Mouse (Mus musculus) intestine, embryonic 16.5 days (tissue): ENCODE data around the gene Atg16l1. TPM values are rescaled to one million over a fixed set of nuclear protein-coding genes. Genes with fewer than 3 reads are reported as not detected.
A peak's percentile ranks its signal among the peaks of the same experiment; 100 is the strongest.
"Not testable (repeated sequence)": the region's sequence is repeated elsewhere in the genome, so short reads cannot be mapped to it uniquely, and the experiment has no call there.

Experiments used
- ATAC-seq: fragments of 200-750 bp; cut with Nextera tagmentation; 2 replicates; pipeline ENCODE4 v1.8.0; 2017; ENCODE audit warnings: moderate TSS enrichment, moderate library complexity
- H3K27ac ChIP-seq: fragments of 300-500 bp; sonication (generic); 2 replicates; pipeline ENCODE4 v1.5.1; 2014; ENCODE audit warnings: mild to moderate bottlenecking, low read length
- H3K27me3 ChIP-seq: fragments of 300-500 bp; sonication (generic); replicated peaks from 2 replicates; pipeline ENCODE4 v1.6.1; 2014; ENCODE audit warnings: low read length, control low read depth, mixed read lengths; ENCODE audit not compliant: control insufficient read depth, insufficient read depth
- H3K36me3 ChIP-seq: fragments of 300-500 bp; sonication (generic); 2 replicates; pipeline ENCODE4 v1.6.1; 2014; ENCODE audit warnings: low read length, control low read depth; ENCODE audit not compliant: control insufficient read depth, insufficient read depth
- H3K4me1 ChIP-seq: fragments of 300-500 bp; sonication (generic); 2 replicates; pipeline ENCODE4 v1.6.1; 2014; ENCODE audit warnings: low read length, control low read depth, mixed read lengths; ENCODE audit not compliant: control insufficient read depth, insufficient read depth
- H3K4me2 ChIP-seq: fragments of 300-500 bp; sonication (generic); 2 replicates; pipeline ENCODE4 v1.6.1; 2014; ENCODE audit warnings: low read depth, low read length, control low read depth
- H3K4me3 ChIP-seq: fragments of 300-500 bp; sonication (generic); 2 replicates; pipeline ENCODE4 v1.5.1; 2014; ENCODE audit warnings: mild to moderate bottlenecking, low read length
- H3K9ac ChIP-seq: fragments of 300-500 bp; sonication (generic); 2 replicates; pipeline ENCODE4 v1.6.1; 2014; ENCODE audit warnings: low read depth, low read length
- H3K9me3 ChIP-seq: fragments of 300-500 bp; sonication (generic); 2 replicates; pipeline ENCODE4 v1.6.1; 2016; ENCODE audit warnings: low read length, control low read depth; ENCODE audit not compliant: control insufficient read depth
- WGBS: fragments of 180-500 bp; shearing (Covaris S2); extraction: QIAGEN DNeasy Blood & Tissue Kit; methylation state at CpG from one replicate; pipeline ENCODE4 v1.1.7; 2014; 5-methylcytosine and 5-hydroxymethylcytosine counted together
- polyA plus RNA-seq: library from polyadenylated mRNA; unstranded; fragments of >200 nt; fragmentation: Nextera tagmentation; extraction: Ambion mirVana; gene quantifications from 2 replicates; pipeline ENCODE4 v1.2.1, GENCODE M21; 2015

Atg16l1 gene
- polyA plus RNA-seq, 1 experiment from 2014 or later: 24.6 TPM

DNA sequence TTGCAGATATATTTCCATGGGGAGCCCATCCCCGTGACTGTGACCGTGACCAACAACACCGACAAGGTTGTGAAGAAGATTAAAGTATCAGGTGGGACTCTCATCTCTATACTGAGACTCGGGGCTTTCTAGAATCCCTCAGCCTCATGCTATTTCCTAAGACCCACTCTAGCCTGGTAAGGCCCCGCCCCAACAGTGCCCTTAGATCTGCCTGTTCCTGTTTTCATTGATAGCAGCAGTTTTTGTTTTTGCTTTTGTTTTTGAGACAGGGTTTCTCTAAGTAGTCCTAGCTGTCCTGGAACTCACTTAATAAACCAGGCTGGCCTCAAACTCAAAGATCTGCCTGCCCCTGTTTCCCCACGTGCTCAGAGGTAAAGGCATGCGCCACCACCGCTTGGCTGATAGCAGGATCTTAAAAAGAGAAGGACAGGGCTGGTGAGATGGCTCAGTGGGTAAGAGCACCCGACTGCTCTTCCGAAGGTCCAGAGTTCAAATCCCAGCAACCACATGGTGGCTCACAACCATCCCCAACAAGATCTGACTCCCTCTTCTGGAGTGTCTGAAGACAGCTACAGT is 68.8 kb downstream of the Atg16l1 start:
- Histone ChIP-seq H3K4me3 (no peak overlapping the region), H3K4me2 (no peak overlapping the region), H3K9me3 (no peaks in the 10 kb centered on the region), H3K27me3 (no peaks in the 10 kb centered on the region), H3K27ac (no peak overlapping the region), H3K9ac (no peak overlapping the region), H3K36me3 (no peaks in the 10 kb centered on the region), H3K4me1 (0 out of 2 replicates have a peak, but pooled peaks cover 2% of the 10 kb centered on the region)
- 89% methylated on average over 10 of the region's 10 CpGs for WGBS
- no peak for ATAC-seq

DNA sequence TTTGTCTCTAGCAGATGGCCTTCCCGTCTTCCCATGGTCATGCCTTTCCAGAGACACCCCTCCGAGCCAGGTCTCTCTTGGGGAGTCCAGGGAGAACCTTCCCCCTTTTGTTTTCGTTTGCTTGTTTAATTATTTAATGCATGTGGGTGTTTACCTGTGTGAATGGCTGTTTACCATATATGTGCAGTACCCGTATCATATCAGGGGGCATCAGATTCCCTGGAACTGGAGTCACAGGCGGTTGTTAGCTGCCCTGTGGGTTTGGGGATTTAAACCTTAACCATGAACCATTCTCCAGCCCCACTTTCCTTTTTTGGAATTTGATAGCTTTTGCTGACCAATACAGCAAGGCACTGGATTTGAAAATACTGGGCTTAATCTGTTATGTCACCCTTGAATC is 69.6 kb downstream of the Atg16l1 start:
- H3K4me2 ChIP-seq: no peak overlapping the region
- ATAC-seq: no peak
- H3K9me3 ChIP-seq: no peaks in the 10 kb centered on the region
- no peaks in the 10 kb centered on the region for H3K36me3 ChIP-seq
- H3K27me3 ChIP-seq: no peaks in the 10 kb centered on the region
- H3K4me1 ChIP-seq: 0 out of 2 replicates have a peak, but pooled peaks cover 2% of the 10 kb centered on the region
- 87% methylated on average over 5 of the region's 5 CpGs for WGBS
- no peak overlapping the region for H3K9ac ChIP-seq
- H3K27ac ChIP-seq: no peak overlapping the region
- H3K4me3 ChIP-seq: no peak overlapping the region

DNA sequence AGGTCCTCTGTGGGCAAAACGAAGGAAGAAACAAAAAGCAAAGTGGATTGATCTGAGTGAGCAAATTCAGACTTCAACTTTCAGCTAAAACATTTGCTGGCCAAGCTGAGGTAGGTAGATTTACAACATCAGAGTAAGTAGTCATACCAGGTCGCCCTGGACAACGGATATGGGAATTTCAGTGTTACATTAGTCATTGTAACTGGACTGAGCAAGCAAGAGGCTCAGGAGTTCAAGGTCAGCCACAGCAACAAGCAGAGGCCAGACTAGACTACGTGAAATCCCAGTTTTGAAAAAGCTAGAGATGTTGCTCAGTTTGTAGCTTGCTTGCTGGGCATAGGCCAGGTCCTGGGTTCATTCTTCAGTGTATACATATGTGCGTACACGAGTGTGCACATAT is 70.3 kb downstream of the Atg16l1 start:
- Histone ChIP-seq H3K27ac (no peak overlapping the region), H3K4me1 (0 out of 2 replicates have a peak, but pooled peaks cover 2% of the 10 kb centered on the region), H3K36me3 (no peaks in the 10 kb centered on the region), H3K4me2 (no peak overlapping the region), H3K4me3 (no peak overlapping the region), H3K27me3 (no peaks in the 10 kb centered on the region), H3K9ac (no peak overlapping the region), H3K9me3 (no peaks in the 10 kb centered on the region)
- ATAC-seq: no peak
- 82% methylated on average over 6 of the region's 6 CpGs for WGBS

DNA sequence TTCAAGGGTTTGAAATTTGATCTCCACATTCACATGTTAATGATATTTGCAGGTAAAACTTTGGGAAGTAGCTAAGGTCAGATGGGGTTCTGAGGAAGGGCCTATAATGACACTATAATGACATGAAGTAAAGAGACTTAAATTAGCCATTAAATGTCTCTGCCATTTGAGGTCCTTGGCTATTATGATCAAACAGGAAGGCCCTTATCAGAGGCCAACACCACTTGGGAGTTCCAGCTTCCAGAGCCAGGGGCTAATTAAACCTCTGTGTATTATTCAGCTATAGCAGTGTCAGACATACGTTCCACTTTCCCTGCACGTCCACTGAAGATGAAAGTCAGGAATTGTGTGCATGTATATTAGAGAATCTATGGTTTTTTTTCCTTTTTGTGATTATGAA is 70.8 kb downstream of the Atg16l1 start:
- H3K4me2 ChIP-seq: no peak overlapping the region
- ATAC-seq: no peak
- WGBS: 84% methylated on average over 2 of the region's 2 CpGs

DNA sequence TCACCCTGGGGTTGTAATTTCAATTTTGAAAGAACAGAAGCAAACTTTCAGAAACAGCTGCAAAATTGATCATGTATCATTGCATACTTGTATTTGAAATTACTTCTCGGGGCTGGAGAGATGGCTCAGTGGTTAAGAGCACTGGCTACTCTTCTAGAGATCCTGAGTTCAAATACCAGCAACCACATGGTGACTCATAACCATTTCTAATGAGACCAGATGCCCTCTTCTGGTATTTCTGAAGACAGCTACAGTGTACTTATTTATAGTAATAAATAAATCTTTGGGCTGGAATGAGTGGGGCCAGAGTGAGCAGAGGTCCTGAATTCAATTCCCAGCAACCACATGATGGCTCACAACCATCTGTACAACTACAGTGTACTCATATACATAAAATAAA is 71.8 kb downstream of the Atg16l1 start:
- not testable (repeated sequence) for H3K4me1 ChIP-seq, ATAC-seq, H3K4me3 ChIP-seq, H3K9ac ChIP-seq, H3K9me3 ChIP-seq, H3K27ac ChIP-seq, H3K27me3 ChIP-seq, H3K36me3 ChIP-seq, H3K4me2 ChIP-seq
- WGBS: 86% methylated on average over 1 of the region's 1 CpGs

More for the DNA sequence above, 70.8 kb downstream of the Atg16l1 start:
- Histone ChIP-seq H3K9me3 (no peaks in the 10 kb centered on the region), H3K36me3 (no peaks in the 10 kb centered on the region), H3K4me1 (0 out of 2 replicates have a peak, but pooled peaks cover 2% of the 10 kb centered on the region), H3K27ac (no peak overlapping the region), H3K27me3 (no peaks in the 10 kb centered on the region), H3K9ac (no peak overlapping the region), H3K4me3 (no peak overlapping the region)

DNA sequence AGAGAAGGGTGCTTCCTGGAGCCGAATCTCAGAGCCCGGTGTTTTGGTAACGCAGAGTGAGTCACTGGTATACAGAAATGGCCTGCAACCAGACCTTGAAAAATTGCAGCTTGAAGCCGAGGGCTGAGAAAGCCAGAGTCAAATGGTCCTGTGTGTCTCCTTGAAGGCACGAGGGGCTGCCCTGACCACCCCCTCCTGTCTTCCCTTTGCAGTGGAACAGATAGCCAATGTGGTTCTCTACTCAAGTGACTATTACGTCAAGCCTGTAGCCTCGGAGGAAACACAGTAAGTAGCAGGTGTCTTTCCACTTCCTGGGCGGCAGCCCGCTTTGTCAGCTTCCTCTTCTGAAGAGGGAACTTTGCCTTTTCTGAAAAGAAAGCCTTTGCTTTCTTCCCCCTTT is 72.5 kb downstream of the Atg16l1 start:
- WGBS: 47% methylated on average over 9 of the region's 9 CpGs
- Histone ChIP-seq H3K36me3 (no peaks in the 10 kb centered on the region), H3K4me3 (no peak overlapping the region), H3K9me3 (no peaks in the 10 kb centered on the region), H3K9ac (no peak overlapping the region), H3K4me2 (no peak overlapping the region), H3K27ac (peak overlapping the region; percentile 41), H3K4me1 (0 out of 2 replicates have a peak, but pooled peaks cover 2% of the 10 kb centered on the region), H3K27me3 (no peaks in the 10 kb centered on the region)
- no peak for ATAC-seq

DNA sequence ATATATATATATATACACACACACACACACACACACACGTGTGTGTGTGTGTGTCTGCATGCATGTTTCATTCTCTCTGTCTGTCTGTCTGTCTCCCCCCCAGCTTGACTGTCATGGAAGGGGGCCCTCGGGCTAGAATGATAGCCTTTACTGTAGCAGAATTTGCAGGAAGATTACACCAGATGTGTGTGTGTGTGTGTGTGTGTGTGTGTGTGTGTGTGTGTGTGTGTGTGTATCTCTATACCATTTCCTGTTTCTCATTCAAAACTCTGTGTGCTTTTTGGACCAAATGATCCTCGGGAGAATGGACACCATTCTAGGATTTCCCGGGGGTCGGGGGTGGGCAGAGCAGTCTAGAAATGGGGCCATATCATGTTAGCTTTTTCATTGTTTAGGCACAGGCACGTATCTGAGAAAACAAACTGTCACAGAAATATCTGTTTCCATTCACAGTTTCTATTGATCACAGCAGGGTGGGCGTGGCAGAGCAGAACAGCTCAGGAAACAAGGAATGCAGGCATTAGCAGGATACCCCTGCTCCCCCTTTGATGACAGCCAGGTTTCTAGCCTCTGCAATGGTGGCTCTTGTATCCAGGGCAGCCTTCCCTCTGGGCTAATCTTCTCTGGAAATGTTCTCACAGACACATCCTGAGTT is 73.4 kb downstream of the Atg16l1 start:
- H3K27ac ChIP-seq: no peak overlapping the region
- H3K9ac ChIP-seq: no peak overlapping the region
- H3K27me3 ChIP-seq: no peaks in the 10 kb centered on the region
- H3K4me3 ChIP-seq: no peak overlapping the region
- H3K36me3 ChIP-seq: no peaks in the 10 kb centered on the region
- no peaks in the 10 kb centered on the region for H3K9me3 ChIP-seq
- ATAC-seq: no peak; the same call in 1 of the 2 replicates
- H3K4me2 ChIP-seq: no peak overlapping the region
- 0 out of 2 replicates have a peak, but pooled peaks cover 2% of the 10 kb centered on the region for H3K4me1 ChIP-seq
- WGBS: 29% methylated on average over 7 of the region's 7 CpGs

DNA sequence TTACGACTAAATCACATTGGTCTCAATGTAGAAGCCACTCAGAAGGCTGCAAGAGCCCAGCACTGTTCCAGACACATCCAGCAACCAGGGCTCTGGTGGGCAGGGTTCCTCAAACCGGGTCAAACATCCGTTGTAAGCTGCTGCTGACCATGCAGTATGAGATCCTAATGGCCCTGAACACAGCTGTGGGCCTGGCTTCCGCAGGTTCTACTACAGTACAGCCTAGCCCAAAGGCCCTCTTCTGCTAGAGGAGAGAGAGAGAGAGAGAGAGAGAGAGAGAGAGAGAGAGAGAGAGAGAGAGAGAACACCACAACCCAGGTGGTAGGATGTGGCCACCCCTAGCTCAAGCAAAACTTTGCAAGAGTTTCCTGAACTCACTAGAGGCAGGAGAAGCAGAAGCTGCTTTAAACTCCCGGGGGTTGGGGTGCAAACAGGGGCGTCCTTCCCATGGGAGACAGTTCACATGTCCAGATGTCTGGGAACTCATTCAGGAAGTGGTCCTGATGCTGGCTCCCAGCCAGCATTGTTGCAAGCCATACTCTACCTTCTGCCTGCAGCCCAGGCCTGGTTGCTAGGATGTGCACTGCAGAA is 74.0 kb downstream of the Atg16l1 start:
- 0 out of 2 replicates have a peak, but pooled peaks have one; percentile 31 for ATAC-seq
- 38% methylated on average over 6 of the region's 6 CpGs for WGBS
- no peak overlapping the region for H3K4me3 ChIP-seq
- no peaks in the 10 kb centered on the region for H3K27me3 ChIP-seq
- H3K9me3 ChIP-seq: no peaks in the 10 kb centered on the region
- H3K4me1 ChIP-seq: 0 out of 2 replicates have a peak, but pooled peaks cover 2% of the 10 kb centered on the region
- no peak overlapping the region for H3K4me2 ChIP-seq
- H3K9ac ChIP-seq: no peak overlapping the region
- H3K27ac ChIP-seq: no peak overlapping the region
- H3K36me3 ChIP-seq: no peaks in the 10 kb centered on the region

DNA sequence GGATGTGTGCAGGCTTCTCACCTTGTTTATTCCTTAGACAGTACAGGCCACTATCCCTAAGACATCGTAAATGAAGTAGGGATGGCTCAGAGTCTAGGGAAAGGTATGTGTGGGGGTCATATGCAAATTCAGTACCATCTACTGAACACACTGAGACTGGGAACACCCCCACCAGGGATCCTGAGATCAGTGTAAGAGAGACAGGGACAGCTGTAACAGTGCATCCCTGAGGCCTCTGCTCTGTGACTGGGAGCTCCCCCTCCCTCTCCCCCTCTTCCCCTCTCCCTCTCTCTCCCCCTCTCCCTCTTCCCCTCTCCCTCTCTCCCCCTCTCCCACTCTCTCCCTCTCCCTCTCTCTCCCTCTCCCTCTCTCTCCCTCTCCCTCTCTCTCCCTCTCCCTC is 80.8 kb downstream of the Atg16l1 start:
- ATAC-seq: no peak
- H3K9me3 ChIP-seq: no peaks in the 10 kb centered on the region
- no peaks in the 10 kb centered on the region for H3K36me3 ChIP-seq
- no peak overlapping the region for H3K4me2 ChIP-seq
- H3K4me1 ChIP-seq: no peaks in the 10 kb centered on the region
- H3K4me3 ChIP-seq: no peak overlapping the region
- H3K27ac ChIP-seq: no peak overlapping the region
- no peak overlapping the region for H3K9ac ChIP-seq
- no peaks in the 10 kb centered on the region for H3K27me3 ChIP-seq
- WGBS: 43% methylated on average over 1 of the region's 1 CpGs
